Mouse (Mus musculus) ES-Bruce4 (cell line): ENCODE results near the gene Kcnip4. TPM values are rescaled to one million over a fixed set of nuclear protein-coding genes. Genes with fewer than 3 reads are reported as not detected.

Experiments used
- H3K27ac ChIP-seq: 2 replicates; pipeline ENCODE4 v1.5.1; 2012; ENCODE audit warnings: low read length, inconsistent platforms; ENCODE audit not compliant: insufficient read depth
- H3K27me3 ChIP-seq: 2 replicates; pipeline ENCODE4 v1.6.1; 2012; ENCODE audit warnings: mild to moderate bottlenecking, low read length, inconsistent platforms; ENCODE audit not compliant: control insufficient read depth, poor library complexity, insufficient read depth, severe bottlenecking
- H3K36me3 ChIP-seq: 2 replicates; pipeline ENCODE4 v1.6.1; 2012; ENCODE audit warnings: inconsistent platforms, mild to moderate bottlenecking, low read length, moderate library complexity; ENCODE audit not compliant: control insufficient read depth, poor library complexity, insufficient read depth, severe bottlenecking
- H3K4me1 ChIP-seq: one replicate; pipeline ENCODE4 v1.8.1; 2011; ENCODE audit warnings: low read length; ENCODE audit not compliant: control insufficient read depth, insufficient read depth
- H3K4me3 ChIP-seq: 2 replicates; pipeline ENCODE4 v1.5.1; 2011; ENCODE audit warnings: low read depth, mild to moderate bottlenecking, low read length
- H3K9ac ChIP-seq: 2 replicates; pipeline ENCODE4 v1.6.1; 2012; ENCODE audit warnings: low read depth, mild to moderate bottlenecking, inconsistent platforms; ENCODE audit not compliant: poor library complexity, severe bottlenecking
- H3K9me3 ChIP-seq: replicated peaks from 2 replicates; pipeline ENCODE4 v1.6.1; 2012; ENCODE audit warnings: mild to moderate bottlenecking, low read length, inconsistent platforms; ENCODE audit not compliant: control insufficient read depth, poor library complexity, insufficient read depth, severe bottlenecking
- CTCF ChIP-seq: IDR thresholded peaks from one replicate; pipeline ENCODE4 v1.8.1; 2011; ENCODE audit warnings: low read depth, low read length
- EP300 ChIP-seq: IDR thresholded peaks from 2 replicates; pipeline ENCODE4 v1.6.1; 2011; ENCODE audit warnings: low read depth, low read length; ENCODE audit not compliant: insufficient read depth
- POLR2A ChIP-seq: IDR thresholded peaks from one replicate; pipeline ENCODE4 v1.8.1; 2011; ENCODE audit warnings: low read length; ENCODE audit not compliant: insufficient read depth
- polyA plus RNA-seq: library from polyadenylated mRNA; stranded (reverse); fragments of >200 nt; gene quantifications from 2 replicates; pipeline ENCODE4 v1.2.4, GENCODE M21; 2011; ENCODE audit warnings: low read depth; ENCODE audit not compliant: missing spikeins, insufficient read depth, insufficient read length

The Kcnip4 gene
- polyA plus RNA-seq: not detected in 2 replicates

- peaks cover 4% of the 10 kb centered on the region for H3K27me3 ChIP-seq
- H3K9me3 ChIP-seq: no peaks in the 10 kb centered on the region
- no peaks in the 10 kb centered on the region for H3K36me3 ChIP-seq
- H3K4me3 ChIP-seq: peak within 1 kb of the TSS; percentile 80
- no peaks in the 10 kb centered on the region for H3K4me1 ChIP-seq
- TF ChIP-seq EP300: no peak
- no peak for TF ChIP-seq CTCF
- no peak for TF ChIP-seq POLR2A
- H3K9ac ChIP-seq: no peak within 1 kb of the TSS
- no peak within 1 kb of the TSS for H3K27ac ChIP-seq
Observed at GRCm38 (mm10) chr5:49524394-49525241, at the start of gene Kcnip4. Gene Kcnip4, minus strand, starts transcription at chr5:49524907.

- TF ChIP-seq POLR2A (no peak), EP300 (no peak), CTCF (no peak)
- Histone ChIP-seq H3K9me3 (no peaks in the 10 kb centered on the region), H3K36me3 (no peaks in the 10 kb centered on the region), H3K27me3 (no peaks in the 10 kb centered on the region), H3K4me1 (no peaks in the 10 kb centered on the region), H3K4me3 (no peak overlapping the region), H3K27ac (no peak overlapping the region), H3K9ac (no peak overlapping the region)
Observed at GRCm38 (mm10) chr5:49571876-49572275, 47.2 kb upstream of the Kcnip4 start.

GRCm38 (mm10) chr5:49563751-49564150 lies 39.0 kb upstream of the Kcnip4 start:
- no peaks in the 10 kb centered on the region for H3K4me1 ChIP-seq
- TF ChIP-seq CTCF (no peak), EP300 (no peak), POLR2A (no peak)
- no peaks in the 10 kb centered on the region for H3K36me3 ChIP-seq
- no peaks in the 10 kb centered on the region for H3K9me3 ChIP-seq
- no peak overlapping the region for H3K4me3 ChIP-seq
- H3K27me3 ChIP-seq: no peaks in the 10 kb centered on the region
- H3K9ac ChIP-seq: no peak overlapping the region
- no peak overlapping the region for H3K27ac ChIP-seq

- Histone ChIP-seq H3K36me3 (no peaks in the 10 kb centered on the region), H3K27me3 (no peaks in the 10 kb centered on the region), H3K4me1 (no peaks in the 10 kb centered on the region), H3K9ac (no peak overlapping the region), H3K4me3 (no peak overlapping the region), H3K9me3 (no peaks in the 10 kb centered on the region), H3K27ac (no peak overlapping the region)
- TF ChIP-seq POLR2A: no peak
- TF ChIP-seq EP300: no peak
- no peak for TF ChIP-seq CTCF
Observed at GRCm38 (mm10) chr5:49557436-49557835, 32.7 kb upstream of the Kcnip4 start.

- H3K4me3 ChIP-seq: no peak overlapping the region
- no peak overlapping the region for H3K9ac ChIP-seq
- H3K27me3 ChIP-seq: no peaks in the 10 kb centered on the region; the same call in 1 of the 2 replicates
- H3K4me1 ChIP-seq: no peaks in the 10 kb centered on the region
- H3K9me3 ChIP-seq: 0 out of 2 replicates have a peak, but pooled peaks cover 3% of the 10 kb centered on the region
- no peak for TF ChIP-seq CTCF
- TF ChIP-seq EP300: no peak
- no peak for TF ChIP-seq POLR2A
- no peaks in the 10 kb centered on the region for H3K36me3 ChIP-seq
- H3K27ac ChIP-seq: no peak overlapping the region
Observed at GRCm38 (mm10) chr5:49547884-49548283, 23.2 kb upstream of the Kcnip4 start.

- no peak overlapping the region for H3K9ac ChIP-seq
- H3K27ac ChIP-seq: no peak overlapping the region
- no peak for TF ChIP-seq EP300
- no peak for TF ChIP-seq POLR2A
- TF ChIP-seq CTCF: no peak
- H3K4me1 ChIP-seq: no peaks in the 10 kb centered on the region
- no peaks in the 10 kb centered on the region for H3K9me3 ChIP-seq
- no peaks in the 10 kb centered on the region for H3K36me3 ChIP-seq
- peaks cover 2% of the 10 kb centered on the region; the same call in 1 of the 2 replicates for H3K27me3 ChIP-seq
- no peak overlapping the region for H3K4me3 ChIP-seq
Observed at GRCm38 (mm10) chr5:49529362-49529761, 4.7 kb upstream of the Kcnip4 start.
